Mouse (Mus musculus) adrenal gland, postnatal 10 days (tissue): ENCODE results near the gene S100a3. TPM values are rescaled to one million over a fixed set of nuclear protein-coding genes. Genes with fewer than 3 reads are reported as not detected.

Experiments used
- DNase-seq: peaks from one replicate; pipeline ENCODE4 v3.0.0; 2021; ENCODE audit warnings: mixed read lengths
- total RNA-seq, 2 experiments: library from RNA; stranded (reverse); gene quantifications; 2 replicates each; pipeline ENCODE4 v1.2.3; 2021

S100a3 gene
- total RNA-seq, 2 experiments from 2014 or later, result not detected

DNA sequence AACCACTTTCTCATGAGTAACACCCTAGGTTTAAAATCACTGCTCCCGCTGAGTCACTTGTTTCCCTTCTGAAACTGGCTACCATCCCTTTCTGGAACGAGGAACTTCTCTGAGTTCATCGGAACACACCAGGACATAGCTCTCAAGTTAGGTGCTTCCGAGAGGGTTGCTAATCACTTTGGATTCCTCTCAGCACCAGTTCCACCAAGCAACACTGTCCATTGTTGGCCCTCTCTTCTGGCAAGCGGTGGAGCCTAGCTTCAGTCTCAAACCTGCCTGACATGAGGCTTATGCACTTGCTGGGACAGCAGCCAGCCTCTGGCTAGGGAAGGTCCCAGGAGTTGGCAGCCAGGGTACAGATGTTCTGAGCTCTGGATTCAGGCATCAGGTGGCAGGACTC lies 14.3 kb downstream of the S100a3 start:
- peak; percentile 53 for DNase-seq

DNA sequence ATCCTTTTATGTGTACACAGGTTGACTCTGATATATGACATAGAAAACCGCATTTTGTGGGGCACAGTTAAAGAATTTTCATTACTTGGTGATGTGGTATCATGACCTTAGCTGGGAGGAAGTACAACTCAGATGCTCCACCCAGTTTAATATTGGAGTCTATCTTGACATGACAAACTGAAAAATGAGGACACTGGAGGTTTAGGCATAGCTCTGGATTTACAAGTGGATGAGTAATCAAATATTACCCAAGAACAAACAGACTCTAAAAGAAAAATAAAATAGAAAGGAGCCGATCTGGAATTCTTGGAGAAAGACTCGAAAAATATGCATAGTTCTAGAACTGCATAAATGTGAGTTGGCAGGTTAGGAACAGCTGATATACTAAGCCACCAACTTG lies 14.9 kb downstream of the S100a3 start:
- no peak for DNase-seq

- no peak for DNase-seq
Observed at GRCm38 (mm10) chr3:90576351-90577001, 16.1 kb downstream of the S100a3 start.

- DNase-seq, result peak; percentile 40
Observed at GRCm38 (mm10) chr3:90579433-90579832, 19.1 kb downstream of the S100a3 start.

GRCm38 (mm10) chr3:90581141-90581540 lies 20.8 kb downstream of the S100a3 start:
- DNase-seq, result no peak

DNA sequence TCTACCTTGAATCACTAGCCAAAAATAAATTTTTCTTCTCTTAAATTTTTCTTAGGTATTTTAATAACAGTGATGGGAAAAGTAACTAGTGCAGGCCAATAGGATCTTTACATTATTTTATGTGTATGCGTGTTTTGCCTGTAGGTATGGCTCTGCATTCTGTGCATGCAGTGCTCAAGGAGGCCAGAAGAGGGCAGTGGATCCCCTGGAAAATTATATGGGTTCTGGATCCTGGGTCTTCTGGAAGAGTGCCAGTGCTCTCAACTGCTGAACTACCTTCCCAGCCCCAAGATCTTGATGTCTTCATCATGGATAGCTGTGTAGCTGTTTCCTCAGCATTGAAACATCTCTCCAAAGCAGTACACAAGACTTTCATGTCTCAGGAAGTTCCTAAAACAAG lies 21.8 kb downstream of the S100a3 start:
- no peak for DNase-seq

- DNase-seq, result no peak
Observed at GRCm38 (mm10) chr3:90582556-90582955, 22.2 kb downstream of the S100a3 start.

DNA sequence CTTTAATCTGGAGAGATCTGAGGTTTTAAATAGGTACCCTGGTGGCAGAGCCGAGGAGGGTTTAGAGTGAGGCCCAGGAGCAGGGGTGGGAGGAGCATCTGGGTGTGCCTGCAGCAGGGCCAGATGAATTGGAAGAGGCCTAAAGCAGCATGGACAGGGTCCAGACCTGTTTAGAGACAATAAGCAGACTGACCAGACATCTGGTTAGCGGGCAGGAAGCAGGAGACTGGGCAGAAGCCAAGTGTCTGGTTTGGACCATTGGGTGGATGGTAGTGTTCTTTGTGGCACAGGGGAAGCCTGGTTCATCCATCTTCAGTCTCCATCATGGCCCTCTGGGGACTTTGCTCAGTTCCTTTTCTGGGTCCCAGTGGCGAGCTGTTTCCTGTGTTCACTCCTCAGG lies 23.5 kb downstream of the S100a3 start:
- DNase-seq, result peak; percentile 46

- peak; percentile 75 for DNase-seq
Observed at GRCm38 (mm10) chr3:90585595-90585994, 25.2 kb downstream of the S100a3 start.

- DNase-seq, result no peak
Observed at GRCm38 (mm10) chr3:90586016-90586643, 25.8 kb downstream of the S100a3 start.

DNA sequence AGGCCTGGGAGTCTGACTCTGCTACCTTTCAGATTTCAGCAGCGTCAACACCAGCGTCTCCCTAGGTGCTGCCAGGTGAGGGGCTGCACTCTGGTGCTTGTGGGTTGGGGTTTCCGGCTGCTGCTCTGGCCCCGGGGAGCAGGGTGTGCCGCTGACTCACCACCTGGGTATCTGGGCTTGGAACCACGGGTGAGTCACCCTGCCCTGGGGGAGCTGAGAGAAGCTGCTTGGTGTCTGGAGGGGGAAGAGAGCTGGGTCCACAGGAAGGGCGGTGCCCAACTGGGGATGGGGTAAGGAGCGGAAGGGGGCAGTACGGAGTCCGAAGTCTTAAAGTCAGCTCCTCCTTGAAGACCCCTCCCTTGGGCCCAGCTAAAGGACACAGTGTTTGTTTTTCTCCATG lies 26.5 kb downstream of the S100a3 start:
- DNase-seq, result peak; percentile 82

DNA sequence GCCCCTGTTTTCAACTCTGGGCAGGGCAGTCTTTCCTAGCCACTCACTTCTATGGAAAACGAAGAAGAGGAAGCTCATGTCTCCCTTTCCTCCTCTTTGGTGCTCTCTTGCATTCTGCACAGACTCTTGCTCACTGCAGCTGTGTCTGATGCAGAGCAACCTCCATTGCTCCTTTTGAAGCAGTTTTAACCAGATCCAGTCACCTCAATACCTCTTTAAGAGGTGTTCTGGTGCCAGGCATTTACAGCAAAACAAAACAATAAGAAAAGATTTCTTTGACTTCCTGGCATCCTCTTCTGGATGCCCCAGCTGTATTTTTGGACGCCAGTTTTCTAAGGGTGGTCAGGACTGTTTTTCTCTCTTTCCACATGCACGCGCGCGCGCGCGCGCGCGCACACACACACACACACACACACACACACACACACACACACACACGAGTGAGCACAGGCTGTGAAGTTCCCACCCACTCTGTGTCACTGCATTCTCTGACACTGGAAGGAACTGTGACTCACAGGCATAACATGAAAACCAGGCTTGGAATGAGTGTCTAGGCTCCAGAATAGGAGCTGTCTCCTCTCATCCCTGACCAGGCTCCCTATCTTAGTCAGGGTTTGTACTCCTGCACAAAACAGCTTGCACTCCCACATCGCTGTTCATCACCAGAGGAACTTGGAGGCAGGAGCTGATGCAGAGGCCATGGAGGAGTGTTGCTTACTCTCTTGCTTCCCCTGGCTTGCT lies 27.2 kb downstream of the S100a3 start:
- DNase-seq, result peak; percentile 34

DNA sequence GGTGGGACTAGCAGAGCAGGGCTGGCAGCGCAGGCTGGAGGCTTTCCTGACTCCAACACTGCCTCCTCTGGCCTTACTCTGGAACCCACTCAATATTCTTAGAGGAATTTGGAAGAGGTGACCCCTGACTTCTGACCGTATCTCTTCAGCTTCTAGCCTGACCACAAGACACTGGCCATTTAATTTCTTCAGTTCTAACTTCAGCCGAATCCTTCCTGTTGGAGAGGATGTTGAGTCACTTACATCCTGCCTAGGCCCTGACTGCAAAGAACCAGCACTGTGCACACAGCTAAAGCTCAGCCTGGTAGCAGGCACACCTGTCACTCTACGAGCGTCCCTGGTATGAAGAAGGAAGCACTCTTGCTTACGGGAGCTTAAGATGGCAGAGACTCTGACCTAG lies 29.0 kb downstream of the S100a3 start:
- no peak for DNase-seq

- no peak for DNase-seq
Observed at GRCm38 (mm10) chr3:90589947-90590346, 29.6 kb downstream of the S100a3 start, which contains the start of gene S100a2. Gene S100a2 (plus strand): TSS chr3:90590247.

- DNase-seq, result no peak
Observed at GRCm38 (mm10) chr3:90594466-90594865, 34.1 kb downstream of the S100a3 start.

- no peak for DNase-seq
Observed at GRCm38 (mm10) chr3:90595556-90595955, 35.2 kb downstream of the S100a3 start.

DNA sequence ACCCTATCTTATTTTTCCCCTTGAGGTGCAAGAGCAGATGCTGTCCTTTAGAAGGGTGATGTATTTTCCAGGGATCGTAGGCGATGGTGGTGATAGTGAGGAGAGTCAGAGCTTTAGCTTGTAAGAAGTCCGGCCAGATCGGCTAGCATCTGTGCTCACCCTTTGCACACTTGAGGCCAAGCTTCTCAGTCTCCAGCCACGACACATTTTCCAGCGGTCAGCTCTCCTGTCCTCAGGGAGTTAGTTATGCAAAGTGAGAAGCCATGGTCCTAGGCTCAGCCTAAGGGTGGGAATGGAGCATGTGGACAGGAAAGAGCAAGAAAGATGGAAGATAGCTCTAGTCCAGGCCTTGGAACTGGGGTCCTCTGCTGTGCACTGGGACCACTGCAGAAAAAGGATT lies 36.4 kb downstream of the S100a3 start:
- peak; percentile 40 for DNase-seq

DNA sequence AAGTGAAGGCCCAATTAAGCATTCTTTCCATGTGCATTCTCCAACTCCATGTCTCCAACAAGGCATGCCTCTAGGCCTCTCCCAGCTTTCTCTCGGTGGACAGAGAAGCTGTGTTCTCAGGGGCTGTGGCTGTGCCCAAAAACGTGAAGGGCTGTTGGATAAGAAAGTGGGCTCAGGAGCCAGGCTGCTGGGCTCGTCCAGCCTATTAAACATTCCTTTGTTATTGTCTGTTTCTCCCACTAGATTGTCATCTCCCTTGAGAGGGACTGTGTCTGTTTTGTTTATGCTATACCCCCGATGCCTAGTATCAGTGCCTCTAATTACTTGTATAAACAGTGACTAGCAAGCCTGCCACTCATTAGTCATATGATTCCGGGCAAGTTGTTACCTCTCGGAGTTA lies 37.4 kb downstream of the S100a3 start:
- DNase-seq, result no peak

DNA sequence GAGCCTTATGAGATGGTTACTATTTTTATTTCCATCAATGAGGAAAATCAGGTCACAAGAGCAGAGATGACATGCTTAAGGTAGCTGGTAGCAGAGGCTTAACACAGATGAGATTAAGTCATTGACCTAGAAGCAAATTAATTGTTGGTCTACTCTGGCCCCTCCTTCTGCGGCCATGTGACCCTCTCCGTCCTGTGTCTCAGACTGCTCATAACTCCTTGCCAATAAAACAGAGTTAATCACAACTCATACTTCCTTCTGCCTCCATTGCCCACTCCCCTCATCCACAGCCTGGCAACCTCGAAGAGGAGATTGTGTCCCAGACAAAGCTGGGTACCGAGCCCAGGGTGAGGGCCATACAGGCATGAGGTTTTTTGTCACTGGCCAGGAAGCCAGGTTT lies 37.8 kb downstream of the S100a3 start:
- DNase-seq, result no peak

DNA sequence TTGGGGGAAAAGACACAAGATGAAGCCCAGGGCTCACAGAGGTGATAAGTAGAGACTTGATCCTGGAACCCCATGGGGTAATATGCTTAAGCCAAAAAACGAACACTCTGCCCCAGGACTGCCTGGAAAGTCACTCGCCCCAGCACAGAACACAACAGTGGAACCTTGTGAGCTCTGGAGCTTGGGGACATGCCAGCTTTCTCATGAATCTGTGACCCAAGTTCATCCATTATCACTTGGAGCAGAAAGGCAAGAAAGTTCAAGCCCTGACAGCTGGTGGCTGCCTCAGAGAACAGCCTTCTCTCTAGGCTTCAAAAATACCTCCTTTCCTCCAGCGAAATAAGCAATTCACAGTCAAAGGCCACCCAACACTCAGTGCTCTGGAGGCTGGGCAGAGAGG lies 39.0 kb downstream of the S100a3 start:
- DNase-seq, result no peak

- DNase-seq, result no peak
Observed at GRCm38 (mm10) chr3:90600036-90600435, 39.7 kb downstream of the S100a3 start.

GRCm38 (mm10) chr3:90600458-90601195 lies 40.2 kb downstream of the S100a3 start:
- peak; percentile 51 for DNase-seq
